Mouse (Mus musculus) adrenal gland, adult 2 months (tissue): ENCODE results near the gene Nkd1. TPM values are rescaled to one million over a fixed set of nuclear protein-coding genes. Genes with fewer than 3 reads are reported as not detected.

ENCODE experiments used
- DNase-seq: peaks from one replicate; pipeline ENCODE4 v3.0.0; 2021
- polyA plus RNA-seq: library from polyadenylated mRNA; depleted of rRNA; stranded (reverse); fragments of >200 nt; gene quantifications from 2 replicates; pipeline ENCODE4 v1.2.3, GENCODE M21; 2012
- total RNA-seq, 2 experiments: library from RNA; stranded (reverse); gene quantifications; 2 replicates each; pipeline ENCODE4 v1.2.3; 2021

Gene Nkd1
- total and polyA plus RNA-seq, 3 experiments = 43.5 to 56.8 (median 53.9) TPM

DNA sequence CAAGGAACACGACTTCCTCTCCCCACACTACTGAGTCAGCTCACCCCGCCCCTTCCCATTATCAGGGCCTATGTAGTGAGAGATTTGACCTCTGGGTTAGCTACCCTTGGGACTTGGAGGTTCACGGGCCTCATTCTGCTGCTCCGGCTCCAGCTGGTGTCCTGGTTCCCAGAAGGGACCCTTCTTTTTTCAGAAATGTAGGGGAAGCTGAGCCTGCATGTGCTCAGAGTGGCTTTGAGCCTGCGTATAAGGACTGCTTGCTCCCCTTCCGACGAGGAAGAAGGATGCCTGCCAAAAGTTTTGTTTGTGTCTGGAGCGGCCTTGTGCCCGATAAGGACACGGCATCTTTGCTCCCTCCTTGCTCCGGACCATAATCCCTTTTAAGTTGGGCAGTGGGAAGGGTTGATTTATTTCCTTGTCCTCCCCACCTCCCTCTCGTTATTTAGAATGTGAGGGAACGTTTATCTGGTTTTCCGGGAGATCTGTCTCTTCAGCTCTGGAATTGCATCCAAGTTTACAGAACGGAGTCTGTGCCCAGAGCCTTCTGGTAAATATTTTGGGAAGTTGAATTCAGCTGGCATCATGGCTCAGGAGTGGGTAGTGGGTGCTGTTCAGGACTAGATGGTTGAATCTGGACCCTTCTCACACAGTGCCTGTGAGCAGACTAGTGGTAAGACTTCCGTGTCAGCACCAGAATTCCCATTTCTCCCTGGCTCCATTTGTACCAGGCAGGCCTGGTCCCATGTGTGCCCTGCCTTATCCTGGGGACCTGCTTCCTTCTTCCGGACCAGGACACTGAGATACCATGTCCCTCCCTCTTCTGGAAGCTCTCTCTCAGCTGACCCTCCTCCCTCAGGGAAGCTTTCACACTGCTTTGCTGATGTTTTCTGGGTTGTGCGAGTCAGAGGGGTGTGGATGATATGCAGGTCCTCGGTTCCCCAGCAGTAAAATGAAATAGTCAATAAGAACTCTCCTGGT lies 17.1 kb downstream of the Nkd1 start:
- peak; percentile 73 for DNase-seq

DNA sequence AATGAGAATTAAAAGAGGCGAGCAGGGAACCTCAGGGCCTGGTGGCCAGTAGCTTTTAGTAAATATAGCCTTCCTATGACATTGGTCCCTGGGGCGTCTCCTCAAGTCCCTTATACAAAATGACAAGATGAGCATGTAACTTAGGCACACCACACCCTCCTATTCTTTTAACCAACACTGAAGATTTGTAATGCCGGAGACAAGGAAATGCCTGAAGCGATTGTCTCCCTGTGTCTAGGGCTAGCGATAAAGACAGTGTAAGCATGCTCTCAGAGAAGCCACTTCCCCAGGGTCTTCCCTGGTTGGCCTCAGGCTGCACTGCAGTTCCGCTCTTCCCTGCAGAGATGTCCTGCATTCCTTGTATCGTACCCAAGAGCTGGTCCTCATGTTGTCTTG lies 17.8 kb downstream of the Nkd1 start:
- DNase-seq = no peak

- DNase-seq = no peak
These were observed 18.8 kb downstream of the Nkd1 start for GRCm38 (mm10) chr8:88539963-88540362.

DNA sequence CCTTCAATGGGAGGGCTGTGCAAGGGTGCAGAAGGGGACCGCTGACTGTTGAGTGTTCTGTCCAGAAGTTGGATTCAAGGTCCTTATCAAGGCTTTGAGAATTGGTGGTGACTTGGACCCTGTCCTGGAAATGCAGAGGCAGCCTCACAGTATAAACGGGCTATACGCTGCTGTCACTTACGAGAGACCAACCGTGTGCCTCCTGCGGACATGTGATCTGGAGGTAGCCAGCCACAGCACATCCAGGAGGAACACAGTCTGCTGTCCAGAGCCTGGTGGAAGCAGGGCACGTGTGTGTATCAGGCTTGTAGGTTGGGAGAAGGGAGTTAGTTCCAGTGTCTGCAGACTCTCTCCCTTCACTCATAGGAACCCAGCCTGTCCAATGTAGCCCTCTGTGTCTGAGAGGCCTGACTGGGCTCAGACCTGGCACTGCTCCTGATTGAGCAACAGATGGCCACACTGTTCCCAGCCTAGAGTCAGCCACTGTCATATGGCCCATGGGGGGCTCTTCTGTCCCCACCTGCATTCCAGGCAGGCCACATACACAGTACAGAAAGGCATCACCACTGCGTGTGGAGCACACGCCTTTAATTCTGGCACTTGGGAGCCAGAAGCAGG lies 21.6 kb downstream of the Nkd1 start:
- peak; percentile 52 for DNase-seq

- DNase-seq = no peak
These were observed 23.5 kb downstream of the Nkd1 start for GRCm38 (mm10) chr8:88544677-88545076.

GRCm38 (mm10) chr8:88545441-88545840 lies 24.3 kb downstream of the Nkd1 start:
- no peak for DNase-seq

GRCm38 (mm10) chr8:88546032-88546732 lies 25.0 kb downstream of the Nkd1 start:
- DNase-seq = no peak

GRCm38 (mm10) chr8:88555669-88556068 lies 34.5 kb downstream of the Nkd1 start:
- DNase-seq = peak; percentile 54

DNA sequence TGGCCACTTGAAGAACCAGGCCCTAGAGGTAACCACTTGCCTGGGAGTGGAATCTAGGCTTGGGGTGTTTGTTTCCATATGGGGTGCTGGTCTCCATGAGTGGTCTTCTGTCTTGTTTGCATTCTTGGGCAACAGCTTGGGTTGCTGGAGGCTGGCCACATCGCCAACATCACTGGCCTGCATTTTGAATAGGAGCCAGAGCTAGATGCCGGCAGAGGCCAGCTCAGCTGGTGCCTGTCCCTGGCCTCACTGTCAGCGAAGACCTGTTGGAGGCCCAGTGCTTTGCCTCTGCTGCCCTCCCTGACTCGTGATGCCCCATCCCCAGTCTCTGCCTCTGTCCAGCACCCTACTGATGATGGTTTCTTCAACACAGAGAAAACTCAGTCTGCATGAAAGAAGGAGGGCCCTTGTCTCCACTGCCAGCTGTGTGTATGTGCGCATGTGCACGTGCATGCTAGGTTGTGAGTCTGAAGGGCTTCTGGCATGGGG lies 38.9 kb downstream of the Nkd1 start:
- no peak for DNase-seq

DNA sequence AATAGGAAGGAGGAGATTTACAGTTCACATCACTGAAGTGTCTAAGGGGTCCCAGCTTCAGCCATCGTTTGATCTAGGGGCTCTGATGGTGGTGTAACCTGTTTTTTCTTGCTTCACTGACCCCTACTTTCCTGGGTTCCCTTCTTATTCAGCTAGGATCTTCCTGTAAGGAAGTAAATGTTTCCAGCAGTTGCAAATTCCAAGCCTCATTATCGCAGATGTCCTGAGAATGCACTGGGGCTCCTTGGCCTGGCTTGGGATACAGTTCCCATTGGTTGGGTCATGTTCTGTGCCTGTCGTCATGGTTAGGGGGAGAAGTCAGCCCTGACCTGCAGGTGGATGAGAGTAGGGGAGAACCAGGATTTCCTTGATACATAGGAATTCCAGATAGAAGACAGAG lies 40.2 kb downstream of the Nkd1 start:
- no peak for DNase-seq

DNA sequence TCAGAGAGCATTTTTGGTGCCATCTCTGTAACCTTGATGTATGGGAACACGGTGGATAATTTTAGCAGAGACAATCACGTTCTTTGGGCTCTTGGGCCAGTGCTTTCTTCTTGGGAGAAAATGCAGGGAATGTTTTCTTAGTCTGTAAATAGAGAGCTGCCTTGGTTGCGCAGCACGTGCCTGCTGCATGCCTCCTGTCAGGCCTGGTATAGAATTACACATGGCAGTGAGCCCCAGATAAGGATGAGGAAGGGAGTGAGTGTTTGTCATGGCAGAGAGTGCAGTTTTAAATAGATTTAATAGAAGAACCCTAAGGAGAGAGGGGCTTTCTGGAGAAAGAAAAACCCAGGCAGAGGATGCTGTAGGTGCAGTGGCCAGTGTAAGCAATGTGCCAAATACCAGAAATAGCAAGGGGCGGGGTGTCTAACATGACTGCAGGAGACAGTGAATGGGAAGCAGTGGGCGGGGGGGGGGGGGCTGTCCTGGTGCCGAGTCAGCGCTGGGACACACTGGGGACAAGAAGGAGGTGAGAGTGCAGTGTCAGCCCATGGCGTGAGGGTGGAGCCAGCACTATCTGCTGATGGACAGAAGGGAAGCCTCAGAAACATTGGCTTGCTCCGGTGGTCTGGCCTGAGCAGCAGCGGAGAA lies 43.2 kb downstream of the Nkd1 start:
- no peak for DNase-seq

GRCm38 (mm10) chr8:88566119-88566518 lies 45.0 kb downstream of the Nkd1 start:
- DNase-seq = no peak

- no peak for DNase-seq
These were observed 46.4 kb downstream of the Nkd1 start for GRCm38 (mm10) chr8:88567314-88568121.

DNA sequence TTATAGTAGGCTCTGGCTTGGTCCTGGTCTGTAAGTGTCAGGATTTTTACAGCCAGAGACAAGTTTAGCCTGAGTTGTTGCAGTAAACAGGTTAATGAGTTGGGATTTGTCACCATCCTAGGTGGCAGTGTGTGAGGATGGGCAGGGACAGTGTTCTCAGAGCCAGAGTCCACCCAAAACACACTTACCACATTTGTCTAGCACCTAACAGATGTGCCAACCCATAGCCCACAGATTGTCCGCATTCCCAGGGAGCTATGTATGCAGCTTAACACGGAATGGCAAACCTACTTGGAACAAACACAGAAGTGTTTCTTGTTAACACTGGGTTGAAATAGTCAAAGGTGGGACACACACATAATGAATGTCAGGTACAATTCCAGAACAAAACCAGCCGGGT lies 47.1 kb downstream of the Nkd1 start:
- no peak for DNase-seq

- no peak for DNase-seq
These were observed 48.2 kb downstream of the Nkd1 start for GRCm38 (mm10) chr8:88569366-88569765.

DNA sequence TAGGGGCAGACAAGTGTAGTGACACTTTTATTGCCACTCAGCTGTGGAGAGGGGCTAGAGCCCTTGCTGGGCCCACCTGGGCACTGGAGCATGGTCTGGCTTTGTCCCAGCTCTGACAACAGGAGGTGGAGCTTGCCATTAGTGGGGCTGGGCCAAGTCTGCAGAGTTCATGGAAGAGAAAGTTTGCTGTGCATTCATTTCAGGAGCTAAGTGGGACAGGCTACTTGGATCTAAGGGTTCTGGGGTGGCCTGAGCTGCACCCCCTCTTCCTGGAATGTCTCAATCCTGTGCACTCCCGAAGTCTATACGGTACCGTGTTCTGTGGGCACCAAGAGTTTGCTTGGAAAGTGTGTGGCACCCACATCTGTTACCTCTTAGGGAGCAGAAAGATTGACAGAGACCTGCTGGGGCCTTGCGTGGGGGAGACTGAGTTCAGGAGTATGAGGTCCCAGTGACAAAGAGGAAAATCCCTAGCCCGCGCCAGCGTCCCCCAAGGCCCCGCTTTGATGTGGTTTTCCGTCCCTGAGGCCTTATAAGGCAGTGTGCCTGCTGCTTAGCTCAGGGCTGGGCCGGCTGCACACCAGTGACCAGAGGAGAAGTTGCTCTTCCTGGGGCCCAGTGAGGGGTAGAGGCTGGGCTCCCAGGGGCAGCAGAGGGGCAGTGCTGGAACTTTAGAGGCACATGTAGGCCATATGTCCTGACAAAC lies 49.3 kb downstream of the Nkd1 start:
- DNase-seq = peak; percentile 89

GRCm38 (mm10) chr8:88571434-88572184 lies 50.5 kb downstream of the Nkd1 start:
- peak; percentile 81 for DNase-seq

- no peak for DNase-seq
These were observed 51.2 kb downstream of the Nkd1 start for GRCm38 (mm10) chr8:88572185-88572909.
